ENCODE assay signal across 15 mouse cellular contexts in the genomic region with DNA sequence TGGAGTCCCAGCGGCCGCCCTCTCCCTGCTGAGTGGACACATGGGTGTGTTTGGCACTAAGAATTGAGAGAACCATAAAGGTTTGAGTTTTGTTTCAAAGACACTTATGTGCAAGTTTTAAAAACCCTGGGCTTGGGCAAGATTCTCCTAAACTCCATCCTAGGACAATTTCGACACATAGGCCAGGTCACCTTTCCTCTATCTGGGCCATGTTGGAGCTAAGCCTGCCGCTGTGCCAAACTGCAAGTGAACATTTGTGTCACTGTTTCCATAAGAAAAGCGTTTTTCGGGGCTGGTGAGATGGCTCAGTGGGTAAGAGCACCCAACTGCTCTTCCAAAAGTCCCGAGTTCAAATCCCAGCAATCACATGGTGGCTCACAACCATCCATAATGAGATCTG. TPM values are rescaled to one million over a fixed set of nuclear protein-coding genes. Genes with fewer than 3 reads are reported as not detected.
A peak's percentile ranks its signal among the peaks of the same experiment; 100 is the strongest.
DNase-seq lines count a peak whose midpoint lies in the region; ATAC-seq and TF ChIP-seq lines count a peak whose summit lies in the region.
"Had no signal": no experiment of that assay in that cellular context is flagged by ENCODE, and none has a peak within 500 bp of the region (broad histone marks: within the 10 kb centered on the region; RNA-seq: fewer than 3 reads in every experiment).

No protein-coding gene starts in this region.

- TF ChIP-seq POLR2A in liver, adult 2 months (IDR thresholded peaks at IDR 0.05; ENCODE audit: extremely low read depth, insufficient read depth, low read length) = no peak

- no peak overlapping the region for H3K4me3 ChIP-seq in liver, adult 2 months (ENCODE audit: insufficient read depth, low read depth, low read length)
- no peak overlapping the region for H3K4me3 ChIP-seq in hindbrain, embryonic 11.5 days (ENCODE audit: low read depth, low read length)
- no peak overlapping the region for H3K4me3 ChIP-seq in midbrain, embryonic 13.5 days (replicated peaks)
- H3K4me3 ChIP-seq: limb, embryonic 15.5 days had no signal

- no peak overlapping the region for H3K27ac ChIP-seq in liver, adult 2 months (replicated peaks; ENCODE audit: insufficient read depth, low read depth, low read length)
- H3K27ac ChIP-seq in hindbrain, embryonic 11.5 days (ENCODE audit: low read depth, low read length) = peak overlapping the region; percentile 19; the same call in 1 of the 2 replicates
- 0 out of 2 replicates have a peak overlapping the region, but pooled peaks have one; percentile 57 for H3K27ac ChIP-seq in midbrain, embryonic 13.5 days
- H3K27ac ChIP-seq: stomach, postnatal 0 days had no signal

- no peaks in the 10 kb centered on the region for H3K79me2 ChIP-seq in liver, adult 2 months (ENCODE audit: control insufficient read depth, insufficient read depth, low read length)

- TF ChIP-seq CTCF in liver, adult 2 months (IDR thresholded peaks at IDR 0.05; ENCODE audit: low read depth, low read length) = no peak

- ATAC-seq in hindbrain, embryonic 11.5 days (ENCODE audit: low FRiP score) = no peak
- no peak for ATAC-seq in midbrain, embryonic 13.5 days
- no peak for ATAC-seq in erythroblast, adult 5-6 weeks (replicated peaks; ENCODE audit: low FRiP score, poor library complexity, severe bottlenecking)

- WGBS in liver, adult 2 months = 80% methylated on average over 7 of the region's 7 CpGs
- WGBS in hindbrain, embryonic 11.5 days = 94% methylated on average over 7 of the region's 7 CpGs
- WGBS in midbrain, embryonic 13.5 days = 95% methylated on average over 7 of the region's 7 CpGs

- H3K27me3 ChIP-seq in liver, adult 2 months (ENCODE audit: control insufficient read depth, insufficient read depth, low read length) = no peaks in the 10 kb centered on the region
- H3K27me3 ChIP-seq in hindbrain, embryonic 11.5 days (ENCODE audit: control insufficient read depth, insufficient read depth, low read length) = no peaks in the 10 kb centered on the region
- H3K27me3 ChIP-seq in midbrain, embryonic 13.5 days = no peaks in the 10 kb centered on the region
- H3K27me3 ChIP-seq: limb, embryonic 15.5 days had no signal

- H3K9me3 ChIP-seq in hindbrain, embryonic 11.5 days (ENCODE audit: control insufficient read depth, low read length) = no peaks in the 10 kb centered on the region
- no peaks in the 10 kb centered on the region for H3K9me3 ChIP-seq in midbrain, embryonic 13.5 days
- H3K9me3 ChIP-seq: limb, embryonic 15.5 days had no signal

- peak; percentile 47 for DNase-seq in adrenal gland, postnatal 14 days
- DNase-seq in adrenal gland, adult 18-20 months (ENCODE audit: low spot score in 2 of 2) = no peak
- DNase-seq in liver, adult 2 months (ENCODE audit: extremely low read depth, low read depth, low spot score) = peak; percentile 65
- DNase-seq in liver = no peak
- DNase-seq in hindbrain, embryonic 11.5 days (ENCODE audit: low spot score) = no peak
- no peak for DNase-seq in spleen, adult 12 weeks (ENCODE audit: low spot score)
- DNase-seq: gastrocnemius, postnatal 25 days; kidney, adult 8-10 months; kidney, postnatal 4 days; lung, adult 2 months; thymus, postnatal 25 days had no signal

- H3K36me3 ChIP-seq in liver, adult 2 months (ENCODE audit: control insufficient read depth, insufficient read depth, low read length) = peaks cover 15% of the 10 kb centered on the region
- H3K36me3 ChIP-seq in hindbrain, embryonic 11.5 days (ENCODE audit: control insufficient read depth, insufficient read depth, low read length) = peaks cover 8% of the 10 kb centered on the region
- peaks cover 41% of the 10 kb centered on the region for H3K36me3 ChIP-seq in midbrain, embryonic 13.5 days

- H3K4me1 ChIP-seq in liver, adult 2 months (ENCODE audit: control insufficient read depth, insufficient read depth, low read length) = peaks cover 3% of the 10 kb centered on the region; the same call in 1 of the 2 replicates
- no peaks in the 10 kb centered on the region; the same call in 1 of the 2 replicates for H3K4me1 ChIP-seq in hindbrain, embryonic 11.5 days (replicated peaks; ENCODE audit: control insufficient read depth, insufficient read depth, low read length)
- H3K4me1 ChIP-seq in midbrain, embryonic 13.5 days (replicated peaks) = peaks cover 43% of the 10 kb centered on the region

- no peak overlapping the region for H3K9ac ChIP-seq in liver, adult 2 months (ENCODE audit: low read depth, low read length)
- H3K9ac ChIP-seq in hindbrain, embryonic 11.5 days (ENCODE audit: low read depth, low read length) = no peak overlapping the region
- H3K9ac ChIP-seq in midbrain, embryonic 13.5 days (replicated peaks) = no peak overlapping the region
- H3K9ac ChIP-seq: limb, embryonic 15.5 days had no signal

- no peak overlapping the region for H3K4me2 ChIP-seq in hindbrain, embryonic 11.5 days (replicated peaks; ENCODE audit: low read depth, low read length)
- no peak overlapping the region for H3K4me2 ChIP-seq in midbrain, embryonic 13.5 days (replicated peaks)
- H3K4me2 ChIP-seq: limb, embryonic 15.5 days had no signal

RNA-seq across cellular contexts. Expression of a gene that starts 50.1 kb away (rescaled TPM):
- 10.0 and 14.0 TPM in 2 replicates for total RNA-seq in adrenal gland, postnatal 14 days (2021)
- total RNA-seq in adrenal gland, adult 18-20 months (2021) = 10 to 100 TPM in 1 of 2 experiments, 1 to 10 TPM in 1; 8.1 to 12.1 TPM
- total RNA-seq in liver, adult 2 months (2014; rRNA removed) = 0.13 and 0.18 TPM in 2 replicates
- 0.28 and 0.37 TPM in 2 replicates for polyA plus RNA-seq in liver, adult 2 months (2012; rRNA removed)
- polyA plus RNA-seq in hindbrain, embryonic 11.5 days (2014; fragmentation: Nextera tagmentation; extraction: Ambion mirVana) = 36.5 and 52.5 TPM in 2 replicates
- polyA plus RNA-seq in midbrain, embryonic 13.5 days (2015; fragmentation: Nextera tagmentation; extraction: Ambion mirVana) = 40.7 and 50.3 TPM in 2 replicates
- total RNA-seq in erythroblast, adult 5-6 weeks (2015; ENCODE audit: low replicate concordance) = not detected in 2 replicates
- total RNA-seq in erythroblast, adult 5-6 weeks (2017; ENCODE audit: low replicate concordance) = not detected in 2 replicates

Comparison
In these comparisons a context has a peak if more than half of its experiments do, and no peak if none do; other contexts are left out.
1. DNase-seq: peak in adrenal gland, postnatal 14 days (single experiment) and liver, adult 2 months (single experiment); none in adrenal gland, adult 18-20 months (0 of 2), liver (single experiment), hindbrain, embryonic 11.5 days (single experiment) and spleen, adult 12 weeks (single experiment).